Mouse (Mus musculus) lung, adult 2 months (tissue): ENCODE results near the gene Slc6a16. TPM values are rescaled to one million over a fixed set of nuclear protein-coding genes. Genes with fewer than 3 reads are reported as not detected.
A peak's percentile ranks its signal among the peaks of the same experiment; 100 is the strongest.

Source experiments
- DNase-seq: peaks from one replicate; pipeline ENCODE4 v3.0.0; 2022
- H3K4me1 ChIP-seq: fragments of 200-500 bp; 2 replicates; pipeline ENCODE4 v1.6.1; 2011; ENCODE audit warnings: low read length; ENCODE audit not compliant: control insufficient read depth, insufficient read depth
- H3K4me3 ChIP-seq: fragments of 200-500 bp; replicated peaks from 2 replicates; pipeline ENCODE3; 2011; ENCODE audit warnings: low read depth, mild to moderate bottlenecking, control low read depth, low read length; ENCODE audit errors: extremely low read depth
- CTCF ChIP-seq: fragments of 200-500 bp; IDR thresholded peaks from 2 replicates; pipeline ENCODE4 v1.5.1; 2011; ENCODE audit warnings: mild to moderate bottlenecking, low read length, control low read depth; ENCODE audit not compliant: insufficient read depth
- POLR2A ChIP-seq: fragments of 200-500 bp; IDR thresholded peaks from 2 replicates; pipeline ENCODE4 v1.6.1; 2011; ENCODE audit warnings: low read depth, mild to moderate bottlenecking, control low read depth, low read length, borderline replicate concordance; ENCODE audit errors: extremely low read depth
- WGBS: fragments of 180-500 bp; shearing (Covaris S2); methylation state at CpG from one replicate; pipeline ENCODE4 v1.1.7; 2018; 5-methylcytosine and 5-hydroxymethylcytosine counted together
- polyA plus RNA-seq: library from polyadenylated mRNA; depleted of rRNA; stranded (reverse); fragments of >200 nt; gene quantifications from 2 replicates; pipeline ENCODE4 v1.2.3, GENCODE M21; 2012

The Slc6a16 gene
- polyA plus RNA-seq, 1 experiment, result 0.12 TPM

- TF ChIP-seq CTCF, result no peak
- WGBS, result 69% methylated on average over 7 of the region's 7 CpGs
- no peak for DNase-seq
- no peak overlapping the region for H3K4me3 ChIP-seq
- H3K4me1 ChIP-seq, result no peaks in the 10 kb centered on the region
Observed at GRCm38 (mm10) chr7:45263006-45263607, 22.2 kb downstream of the Slc6a16 start.

DNA sequence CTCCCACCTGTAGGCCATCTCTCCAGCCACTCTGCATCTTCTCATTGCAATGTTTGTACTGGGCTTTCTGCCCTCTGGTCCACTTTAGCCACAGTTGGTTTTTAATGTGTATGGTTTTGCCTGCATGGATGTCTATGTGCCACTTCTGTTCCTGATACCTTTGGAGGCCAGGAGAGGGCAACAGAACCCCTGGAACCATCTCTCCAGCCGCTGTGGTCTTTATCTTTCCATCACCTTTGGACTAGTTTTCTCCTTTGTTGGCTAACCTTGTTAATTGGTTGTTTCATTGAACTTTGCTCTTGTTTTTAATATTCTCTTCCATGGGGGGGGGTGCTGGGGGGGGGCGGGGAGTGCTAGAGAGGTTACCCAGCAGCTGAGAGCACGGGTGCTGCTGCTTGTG is 23.5 kb downstream of the Slc6a16 start:
- DNase-seq, result no peak
- Histone ChIP-seq H3K4me3 (no peak overlapping the region), H3K4me1 (no peaks in the 10 kb centered on the region)
- no peak for TF ChIP-seq POLR2A
- TF ChIP-seq CTCF, result no peak
- 68% methylated on average over 3 of the region's 3 CpGs for WGBS

DNA sequence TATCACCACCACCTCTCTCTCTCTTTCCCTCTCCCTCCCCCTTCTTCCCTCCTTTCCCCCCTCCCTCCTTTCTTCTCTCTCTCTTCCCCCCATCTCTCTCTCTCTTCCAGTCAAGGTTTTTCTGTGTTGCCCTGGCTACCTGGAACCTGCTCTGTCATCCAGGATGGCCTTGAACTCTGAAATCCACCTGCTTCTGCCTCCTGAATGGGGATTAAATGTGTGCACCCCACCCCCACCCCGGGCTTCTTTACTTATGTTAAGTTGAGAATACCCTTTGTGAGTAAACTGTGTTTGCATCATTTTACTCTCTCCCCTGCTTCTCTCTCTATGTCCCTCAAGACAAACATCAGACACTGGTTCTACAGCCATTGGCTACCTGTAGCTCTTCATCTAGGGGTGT is 24.6 kb downstream of the Slc6a16 start:
- WGBS, result 70% methylated on average over 1 of the region's 1 CpGs
- Histone ChIP-seq H3K4me3 (no peak overlapping the region), H3K4me1 (no peaks in the 10 kb centered on the region)
- no peak for TF ChIP-seq CTCF
- TF ChIP-seq POLR2A, result no peak
- DNase-seq, result no peak

DNA sequence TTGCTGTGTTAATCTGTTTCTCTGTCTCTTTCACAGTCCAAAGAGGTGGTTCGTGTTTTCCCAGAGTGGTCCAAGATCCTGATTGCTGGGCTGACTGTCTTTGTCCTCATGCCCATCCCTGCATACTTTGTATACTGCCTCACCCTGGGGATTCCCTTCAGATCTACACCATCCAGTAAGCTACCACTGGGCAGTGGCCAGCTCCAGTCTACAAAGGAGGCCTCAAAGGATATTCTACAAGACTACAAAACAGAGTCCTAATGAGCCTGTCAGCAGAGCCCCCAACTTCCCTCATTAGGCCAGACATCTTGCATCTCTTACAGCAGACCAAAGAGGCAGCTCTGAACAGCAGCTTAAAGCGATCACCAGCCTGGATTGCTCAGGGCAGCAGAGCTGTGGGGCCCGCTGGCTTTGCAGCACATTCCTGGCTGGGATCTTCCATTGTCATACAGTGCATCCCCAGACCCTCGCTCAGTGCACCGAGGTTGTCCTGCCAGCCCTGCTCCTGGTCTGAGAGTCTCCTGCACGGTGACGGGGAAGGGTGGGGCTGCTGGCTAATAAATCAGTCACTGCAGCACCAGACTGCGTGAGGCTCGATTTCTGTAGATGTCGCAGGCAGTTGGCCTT is 32.0 kb downstream of the Slc6a16 start:
- H3K4me1 ChIP-seq, result no peaks in the 10 kb centered on the region
- 69% methylated on average over 10 of the region's 10 CpGs for whole genome bisulfite sequencing
- no peak for DNase-seq
- H3K4me3 ChIP-seq, result no peak overlapping the region
- TF ChIP-seq CTCF (no peak), POLR2A (no peak)

DNA sequence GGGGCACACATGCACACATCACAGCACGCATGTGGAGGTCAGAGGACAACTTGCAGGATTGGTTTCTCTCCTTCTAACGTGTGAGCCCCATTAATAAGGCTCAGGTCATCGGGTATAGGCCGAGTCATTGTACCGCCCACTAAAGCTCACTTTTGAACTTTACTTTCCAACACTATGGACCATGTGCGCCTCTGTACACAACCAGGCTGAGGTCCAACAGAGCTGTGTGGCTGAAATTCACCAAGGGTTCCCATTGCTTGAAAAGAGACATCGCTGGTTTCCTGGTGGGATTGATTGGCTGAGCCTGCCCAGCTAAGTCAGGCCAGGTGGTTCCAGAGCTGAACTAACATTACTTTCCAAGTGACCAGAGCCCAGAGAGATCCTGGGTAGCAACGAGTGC is 32.8 kb downstream of the Slc6a16 start:
- Histone ChIP-seq H3K4me3 (no peak overlapping the region), H3K4me1 (no peaks in the 10 kb centered on the region)
- TF ChIP-seq CTCF (no peak), POLR2A (no peak)
- no peak for DNase-seq
- WGBS, result 84% methylated on average over 8 of the region's 8 CpGs

DNA sequence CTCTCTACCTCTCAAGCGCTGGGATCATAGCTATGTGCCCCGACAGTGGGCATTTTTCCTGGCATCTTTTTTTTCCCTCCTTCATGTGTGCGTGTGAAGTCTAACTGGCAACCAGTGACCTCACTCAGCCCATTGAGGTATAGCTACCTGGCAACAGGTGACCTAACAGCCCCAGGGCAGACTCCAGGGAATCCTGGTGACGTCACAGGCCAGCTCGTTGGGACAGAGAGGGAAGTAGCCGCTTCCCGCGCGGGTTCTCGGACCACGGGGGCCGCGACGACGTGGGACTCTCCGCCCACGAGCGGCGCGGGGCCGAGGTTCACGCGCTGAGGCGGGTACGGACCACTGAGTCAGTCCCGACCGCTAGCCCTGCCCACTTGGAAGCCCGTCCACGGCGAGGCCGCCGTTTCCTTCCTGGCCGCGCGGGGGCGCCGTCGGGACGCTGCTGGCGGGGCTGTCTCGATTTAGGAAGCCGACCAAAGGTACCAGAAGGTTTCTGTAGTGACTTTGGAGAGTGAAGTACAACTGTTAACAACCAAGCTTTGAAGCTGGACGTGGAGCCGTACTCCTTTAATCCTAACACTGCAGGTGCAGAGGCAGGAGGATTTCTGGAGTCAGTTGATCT is 36.4 kb downstream of the Slc6a16 start, which contains the start of gene Slc6a21:
Gene Slc6a21, plus strand, starts transcription at position 378 of the 625 bp plus-strand sequence.
- TF ChIP-seq CTCF (peak; percentile 53), POLR2A (no peak)
- Histone ChIP-seq H3K4me3 (peak within 1 kb of the TSS; percentile 73), H3K4me1 (no peaks in the 10 kb centered on the region)
- 6% methylated on average over 44 of the region's 44 CpGs for WGBS
- peak; percentile 87 for DNase-seq

- 76% methylated on average over 13 of the region's 13 CpGs for WGBS
- DNase-seq, result no peak
- Histone ChIP-seq H3K4me1 (no peaks in the 10 kb centered on the region), H3K4me3 (no peak overlapping the region)
- TF ChIP-seq POLR2A (no peak), CTCF (no peak)
Observed at GRCm38 (mm10) chr7:45286486-45286885, 45.6 kb downstream of the Slc6a16 start.

DNA sequence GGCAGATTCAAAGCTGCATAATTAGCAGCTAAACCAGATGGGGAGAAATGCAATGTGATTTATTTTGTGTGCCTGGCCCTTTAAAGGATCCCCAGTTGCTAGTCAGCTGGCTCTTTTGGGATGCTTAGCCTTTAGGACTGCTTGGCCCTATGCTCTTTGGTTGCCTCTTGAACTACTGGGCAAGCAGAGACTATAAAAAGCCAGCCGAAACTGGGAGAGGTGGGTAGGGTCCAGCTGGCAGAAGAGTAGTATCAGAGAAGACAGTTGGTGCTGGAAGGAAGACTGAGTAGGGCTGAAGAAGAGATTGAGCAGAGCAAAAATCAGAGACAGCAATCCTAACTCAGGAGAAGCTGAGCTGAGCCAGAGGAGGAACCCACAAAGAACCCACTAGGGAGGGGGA is 55.7 kb downstream of the Slc6a16 start:
- TF ChIP-seq CTCF (no peak), POLR2A (no peak)
- DNase-seq, result no peak
- 90% methylated on average over 1 of the region's 1 CpGs for WGBS
- no peaks in the 10 kb centered on the region for H3K4me1 ChIP-seq
- H3K4me3 ChIP-seq, result no peak overlapping the region

DNA sequence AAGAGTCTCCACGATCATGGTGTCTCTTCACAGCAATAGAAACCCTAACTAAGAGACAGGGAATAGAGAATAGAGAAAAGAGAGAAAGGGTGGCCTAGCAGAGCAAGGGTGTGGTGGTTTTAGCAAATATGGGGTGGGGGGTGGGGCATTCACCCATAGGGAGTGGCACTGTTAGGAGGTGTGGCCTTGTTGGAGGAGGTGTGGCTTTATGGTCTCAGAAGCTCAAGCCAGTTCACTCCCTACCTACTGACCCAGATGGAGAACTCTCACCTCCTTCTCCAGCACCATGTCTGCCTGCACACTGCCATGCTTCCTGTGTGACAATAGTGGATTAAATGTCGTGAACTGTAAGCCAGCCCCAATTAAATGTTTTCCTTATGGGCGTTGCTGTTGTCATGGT is 56.7 kb downstream of the Slc6a16 start:
- WGBS, result 53% methylated on average over 3 of the region's 3 CpGs
- no peak overlapping the region for H3K4me3 ChIP-seq
- TF ChIP-seq POLR2A (no peak), CTCF (no peak)
- no peaks in the 10 kb centered on the region for H3K4me1 ChIP-seq
- no peak for DNase-seq

- TF ChIP-seq CTCF (peak; percentile 74), POLR2A (no peak)
- DNase-seq, result no peak
- Histone ChIP-seq H3K4me3 (no peak overlapping the region), H3K4me1 (no peaks in the 10 kb centered on the region)
- WGBS, result 8% methylated on average over 5 of the region's 5 CpGs
Observed at GRCm38 (mm10) chr7:45299752-45300151, 58.9 kb downstream of the Slc6a16 start.
